Mouse (Mus musculus) liver, embryonic 14.5 days (tissue): ENCODE results near the gene Ptpn4.

Experiments
- CTCF ChIP-seq: IDR thresholded peaks from 2 replicates; pipeline ENCODE4 v1.5.1; 2016; ENCODE audit warnings: antibody characterized with exemption, low read depth, control low read depth
- EP300 ChIP-seq: IDR thresholded peaks from 2 replicates; pipeline ENCODE4 v1.6.1; 2016; ENCODE audit warnings: antibody characterized with exemption, low read depth

DNA sequence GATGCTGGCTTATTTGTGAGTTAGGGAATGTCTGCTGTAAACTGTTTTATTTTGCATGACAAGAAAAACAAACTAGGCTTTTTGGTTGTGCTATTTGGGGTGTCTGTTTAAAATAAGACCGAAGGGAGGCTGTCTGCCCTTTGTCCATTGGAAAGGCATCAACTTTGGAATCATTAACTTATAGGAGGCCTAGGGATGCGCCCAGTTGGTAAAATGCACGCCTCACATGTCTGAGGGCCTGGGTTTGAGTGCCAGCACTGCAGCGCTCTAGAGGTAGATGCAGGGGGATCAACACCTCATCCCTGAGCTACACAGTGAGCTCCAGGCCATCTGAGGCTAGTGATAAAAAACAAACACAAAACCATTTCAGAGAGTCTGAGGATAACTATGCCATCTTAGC lies 40.1 kb upstream of the Ptpn4 start:
- TF ChIP-seq EP300 (no peak), CTCF (no peak)
